Mouse (Mus musculus): Measurements from ENCODE around the gene Aqp6. TPM values are rescaled to one million over a fixed set of nuclear protein-coding genes. Genes with fewer than 3 reads are reported as not detected.

The Aqp6 gene
- total and polyA plus RNA-seq, 3 experiments = 0.08 to 0.27 (median 0.18) TPM

- intact Hi-C loops (cut with DNase I) = no loop called here
Observed at GRCm38 (mm10) chr15:99586525-99586924, 14.7 kb upstream of the Aqp6 start.

GRCm38 (mm10) chr15:99589237-99589636, 12.0 kb upstream of the Aqp6 start:
- Histone ChIP-seq H3K9ac (ENCODE audit: low read depth, low read length) (no peak overlapping the region), H3K4me1 (ENCODE audit: control insufficient read depth, insufficient read depth, low read length) (no peaks in the 10 kb centered on the region), H3K27me3 (ENCODE audit: control insufficient read depth, insufficient read depth, low read length) (peaks cover 14% of the 10 kb centered on the region), H3K36me3 (ENCODE audit: control insufficient read depth, insufficient read depth, low read length) (no peaks in the 10 kb centered on the region), H3K79me2 (replicated peaks; ENCODE audit: control insufficient read depth, insufficient read depth, low read length) (no peaks in the 10 kb centered on the region), H3K4me3 (no peak overlapping the region), H3K27ac (no peak overlapping the region)
- TF ChIP-seq EP300 (IDR thresholded peaks at IDR 0.05; ENCODE audit: insufficient read depth, low read depth, low read length) (no peak), POLR2A (IDR thresholded peaks at IDR 0.05; ENCODE audit: insufficient read depth, low read depth, low read length) (no peak), CTCF (IDR thresholded peaks at IDR 0.05) (no peak)
- 17% methylated on average over 9 of the region's 9 CpGs for WGBS
- intact Hi-C loops (cut with DNase I) = no loop called here
- DNase-seq = no peak

More at GRCm38 (mm10) chr15:99586525-99586924, 14.7 kb upstream of the Aqp6 start:
- Histone ChIP-seq H3K4me3 (no peak overlapping the region), H3K79me2 (replicated peaks; ENCODE audit: control insufficient read depth, insufficient read depth, low read length) (no peaks in the 10 kb centered on the region), H3K9ac (ENCODE audit: low read depth, low read length) (no peak overlapping the region), H3K4me1 (ENCODE audit: control insufficient read depth, insufficient read depth, low read length) (peaks cover 1% of the 10 kb centered on the region; the same call in 1 of the 2 replicates), H3K27me3 (ENCODE audit: control insufficient read depth, insufficient read depth, low read length) (peaks cover 13% of the 10 kb centered on the region), H3K27ac (no peak overlapping the region), H3K36me3 (ENCODE audit: control insufficient read depth, insufficient read depth, low read length) (no peaks in the 10 kb centered on the region)
- no peak for DNase-seq
- 81% methylated on average over 3 of the region's 3 CpGs for WGBS
- TF ChIP-seq POLR2A (IDR thresholded peaks at IDR 0.05; ENCODE audit: insufficient read depth, low read depth, low read length) (no peak), CTCF (IDR thresholded peaks at IDR 0.05) (no peak), EP300 (IDR thresholded peaks at IDR 0.05; ENCODE audit: insufficient read depth, low read depth, low read length) (no peak)

- no peak for DNase-seq
- no peak overlapping the region for H3K27ac ChIP-seq
- intact Hi-C loops (cut with DNase I) = no loop called here
- TF ChIP-seq EP300 (IDR thresholded peaks at IDR 0.05; ENCODE audit: insufficient read depth, low read depth, low read length) (no peak), CTCF (IDR thresholded peaks at IDR 0.05) (no peak), POLR2A (IDR thresholded peaks at IDR 0.05; ENCODE audit: insufficient read depth, low read depth, low read length) (no peak)
- H3K79me2 ChIP-seq (replicated peaks; ENCODE audit: control insufficient read depth, insufficient read depth, low read length) = no peaks in the 10 kb centered on the region
- H3K4me3 ChIP-seq = no peak overlapping the region
- H3K9ac ChIP-seq (ENCODE audit: low read depth, low read length) = no peak overlapping the region
- H3K27me3 ChIP-seq (ENCODE audit: control insufficient read depth, insufficient read depth, low read length) = peaks cover 12% of the 10 kb centered on the region
- 30% methylated on average over 7 of the region's 7 CpGs for WGBS
- no peaks in the 10 kb centered on the region for H3K36me3 ChIP-seq (ENCODE audit: control insufficient read depth, insufficient read depth, low read length)
- no peaks in the 10 kb centered on the region for H3K4me1 ChIP-seq (ENCODE audit: control insufficient read depth, insufficient read depth, low read length)
Observed at GRCm38 (mm10) chr15:99589704-99590103, 11.5 kb upstream of the Aqp6 start.

GRCm38 (mm10) chr15:99590429-99591084, 10.6 kb upstream of the Aqp6 start, which contains the start of gene Aqp5:
Gene Aqp5 (plus strand): TSS chr15:99590782.
- peak in 1 of 2 experiments; percentile 15 for DNase-seq
- TF ChIP-seq EP300 (IDR thresholded peaks at IDR 0.05; ENCODE audit: insufficient read depth, low read depth, low read length) (no peak), CTCF (IDR thresholded peaks at IDR 0.05) (no peak)
- Histone ChIP-seq H3K79me2 (replicated peaks; ENCODE audit: control insufficient read depth, insufficient read depth, low read length) (no peaks in the 10 kb centered on the region), H3K9ac (ENCODE audit: low read depth, low read length) (no peak within 1 kb of the TSS), H3K27ac (no peak within 1 kb of the TSS), H3K36me3 (ENCODE audit: control insufficient read depth, insufficient read depth, low read length) (no peaks in the 10 kb centered on the region), H3K4me3 (no peak within 1 kb of the TSS), H3K4me1 (ENCODE audit: control insufficient read depth, insufficient read depth, low read length) (no peaks in the 10 kb centered on the region), H3K27me3 (ENCODE audit: control insufficient read depth, insufficient read depth, low read length) (peaks cover 12% of the 10 kb centered on the region)
- 5% methylated on average over 59 of the region's 83 CpGs for WGBS
- intact Hi-C loops (cut with DNase I) = no loop called here

GRCm38 (mm10) chr15:99592177-99592576, 9.0 kb upstream of the Aqp6 start:
- 83% methylated on average over 8 of the region's 8 CpGs for WGBS
- Histone ChIP-seq H3K4me1 (ENCODE audit: control insufficient read depth, insufficient read depth, low read length) (no peaks in the 10 kb centered on the region), H3K36me3 (ENCODE audit: control insufficient read depth, insufficient read depth, low read length) (no peaks in the 10 kb centered on the region), H3K4me3 (no peak overlapping the region), H3K27ac (no peak overlapping the region), H3K79me2 (replicated peaks; ENCODE audit: control insufficient read depth, insufficient read depth, low read length) (no peaks in the 10 kb centered on the region), H3K27me3 (ENCODE audit: control insufficient read depth, insufficient read depth, low read length) (peaks cover 12% of the 10 kb centered on the region), H3K9ac (ENCODE audit: low read depth, low read length) (no peak overlapping the region)
- intact Hi-C loops (cut with DNase I) = no loop called here
- TF ChIP-seq EP300 (IDR thresholded peaks at IDR 0.05; ENCODE audit: insufficient read depth, low read depth, low read length) (no peak), POLR2A (IDR thresholded peaks at IDR 0.05; ENCODE audit: insufficient read depth, low read depth, low read length) (no peak), CTCF (IDR thresholded peaks at IDR 0.05) (no peak)
- DNase-seq = no peak

- Histone ChIP-seq H3K36me3 (ENCODE audit: control insufficient read depth, insufficient read depth, low read length) (no peaks in the 10 kb centered on the region), H3K4me3 (no peak overlapping the region), H3K27ac (no peak overlapping the region), H3K9ac (ENCODE audit: low read depth, low read length) (no peak overlapping the region), H3K4me1 (ENCODE audit: control insufficient read depth, insufficient read depth, low read length) (no peaks in the 10 kb centered on the region), H3K79me2 (replicated peaks; ENCODE audit: control insufficient read depth, insufficient read depth, low read length) (no peaks in the 10 kb centered on the region), H3K27me3 (ENCODE audit: control insufficient read depth, insufficient read depth, low read length) (peaks cover 12% of the 10 kb centered on the region)
- no peak for TF ChIP-seq EP300 (IDR thresholded peaks at IDR 0.05; ENCODE audit: insufficient read depth, low read depth, low read length)
- no peak for TF ChIP-seq POLR2A (IDR thresholded peaks at IDR 0.05; ENCODE audit: insufficient read depth, low read depth, low read length)
- no peak for TF ChIP-seq CTCF (IDR thresholded peaks at IDR 0.05)
- WGBS = 79% methylated on average over 5 of the region's 5 CpGs
- DNase-seq = no peak
- intact Hi-C loops (cut with DNase I) = no loop called here
Observed at GRCm38 (mm10) chr15:99592877-99593276, 8.3 kb upstream of the Aqp6 start.

Data from heart, adult 2 months (tissue).